16 mouse cellular contexts compared by ENCODE assay signal in genomic region chr2:61193976-61194375, GRCm38 (mm10).
"Had no signal": no experiment of that assay in that cellular context is flagged by ENCODE, and none has a peak within 500 bp of the region (broad histone marks: within the 10 kb centered on the region; RNA-seq: fewer than 3 reads in every experiment).

No protein-coding gene starts in this region.

- H3K4me3 ChIP-seq: limb, embryonic 12.5 days; liver, embryonic 13.5 days; lung, embryonic 15.5 days; megakaryocyte, embryonic 14.5 days; midbrain, embryonic 12.5 days; neural tube, embryonic 13.5 days; stomach, embryonic 15.5 days had no signal

- H3K4me1 ChIP-seq: liver, embryonic 13.5 days; megakaryocyte, embryonic 14.5 days; midbrain, embryonic 12.5 days; neural tube, embryonic 13.5 days; stomach, embryonic 15.5 days had no signal

- H3K27me3 ChIP-seq: limb, embryonic 12.5 days; liver, embryonic 13.5 days; lung, embryonic 15.5 days; midbrain, embryonic 12.5 days; neural tube, embryonic 13.5 days; stomach, embryonic 15.5 days had no signal

- H3K36me3 ChIP-seq: limb, embryonic 12.5 days; liver, embryonic 13.5 days; lung, embryonic 15.5 days; midbrain, embryonic 12.5 days; neural tube, embryonic 13.5 days; stomach, embryonic 15.5 days had no signal

- ATAC-seq: liver, postnatal 0 days; midbrain, embryonic 16.5 days had no signal

- H3K9me3 ChIP-seq: limb, embryonic 12.5 days; liver, embryonic 13.5 days; lung, embryonic 15.5 days; megakaryocyte, embryonic 14.5 days; midbrain, embryonic 12.5 days; neural tube, embryonic 13.5 days; stomach, embryonic 15.5 days had no signal

- H3K4me2 ChIP-seq: limb, embryonic 12.5 days; liver, embryonic 13.5 days; lung, embryonic 15.5 days; midbrain, embryonic 12.5 days; neural tube, embryonic 13.5 days; stomach, embryonic 15.5 days had no signal

- DNase-seq: liver; liver, embryonic 13.5 days; liver, postnatal 0 days; lung, postnatal 14 days; retina, postnatal 1 day; right cerebral cortex, postnatal 14 days; thymus, adult 2 months; thymus, postnatal 25 days had no signal

- H3K27ac ChIP-seq: limb, embryonic 12.5 days; liver, embryonic 13.5 days; lung, embryonic 15.5 days; macrophage; midbrain, embryonic 12.5 days; neural tube, embryonic 13.5 days; stomach, embryonic 15.5 days had no signal

- H3K9ac ChIP-seq: limb, embryonic 12.5 days; liver, embryonic 13.5 days; liver, postnatal 0 days; lung, embryonic 15.5 days; midbrain, embryonic 12.5 days; neural tube, embryonic 13.5 days; stomach, embryonic 15.5 days had no signal
